Mouse (Mus musculus) MEL (cell line): ENCODE measurements around the gene Fblim1. TPM values are rescaled to one million over a fixed set of nuclear protein-coding genes. Genes with fewer than 3 reads are reported as not detected.

ENCODE experiments used
- DNase-seq: peaks from one replicate; pipeline ENCODE4 v3.0.0; 2011; ENCODE audit warnings: low read depth, low spot score
- H3K27ac ChIP-seq: 2 replicates; pipeline ENCODE4 v1.5.1; 2012; ENCODE audit warnings: low read depth, mild to moderate bottlenecking, control low read depth, low read length, moderate library complexity; ENCODE audit not compliant: control insufficient read depth
- H3K27me3 ChIP-seq, 2 experiments: fragments of 150-350 bp in 1 of 2; sonication (generic) in 1 of 2; 2 replicates each; pipeline ENCODE4 v1.6.1; 2012; ENCODE audit warnings: low read length in 2 of 2, mild to moderate bottlenecking in 2 of 2, improper control_type of control experiment in 1 of 2, moderate library complexity in 1 of 2; ENCODE audit not compliant: insufficient read depth in 2 of 2, control insufficient read depth in 1 of 2
- H3K36me3 ChIP-seq, 2 experiments: 2 replicates each; pipeline ENCODE4 v1.6.1; 2012 to 2014; ENCODE audit warnings: low read length in 2 of 2, improper control_type of control experiment in 1 of 2, inconsistent platforms in 1 of 2, mild to moderate bottlenecking in 1 of 2; ENCODE audit not compliant: insufficient read depth in 2 of 2, control insufficient read depth in 1 of 2
- H3K4me1 ChIP-seq, 2 experiments: fragments of 150-350 bp in 1 of 2; sonication (generic) in 1 of 2; 2 replicates each; pipeline ENCODE4 v1.6.1; 2012; ENCODE audit warnings: low read length in 2 of 2, improper control_type of control experiment in 1 of 2, mild to moderate bottlenecking in 1 of 2; ENCODE audit not compliant: insufficient read depth in 2 of 2, control insufficient read depth in 1 of 2
- H3K4me3 ChIP-seq, 2 experiments: fragments of 150-350 bp in 1 of 2; sonication (generic) in 1 of 2; 2 replicates each; pipeline ENCODE4 v1.5.1; 2012; ENCODE audit warnings: low read depth in 2 of 2, low read length in 2 of 2, mild to moderate bottlenecking in 2 of 2, moderate library complexity in 2 of 2, control low read depth in 1 of 2, improper control_type of control experiment in 1 of 2; ENCODE audit not compliant: control insufficient read depth in 1 of 2, insufficient read depth in 1 of 2
- H3K79me2 ChIP-seq: 2 replicates; pipeline ENCODE4 v1.6.1; 2012; ENCODE audit warnings: mild to moderate bottlenecking, low read length, moderate library complexity; ENCODE audit not compliant: control insufficient read depth, poor library complexity, insufficient read depth
- H3K9ac ChIP-seq: 2 replicates; pipeline ENCODE4 v1.6.1; 2012; ENCODE audit warnings: low read depth, mild to moderate bottlenecking, control low read depth, low read length, moderate library complexity; ENCODE audit not compliant: control insufficient read depth, poor library complexity, severe bottlenecking
- H3K9me3 ChIP-seq: fragments of 150-350 bp; sonication (generic); replicated peaks from 2 replicates; pipeline ENCODE4 v1.6.1; 2012; ENCODE audit warnings: mild to moderate bottlenecking, low read length, improper control_type of control experiment, moderate library complexity; ENCODE audit not compliant: insufficient read depth
- BHLHE40 ChIP-seq: IDR thresholded peaks from 2 replicates; pipeline ENCODE4 v1.6.1; 2012; ENCODE audit warnings: low read depth, mild to moderate bottlenecking, inconsistent platforms, low read length, improper control_type of control experiment, borderline replicate concordance
- CHD2 ChIP-seq: IDR thresholded peaks from 2 replicates; pipeline ENCODE4 v1.6.1; 2011; ENCODE audit warnings: low read length, improper control_type of control experiment
- CTCF ChIP-seq, 3 experiments: IDR thresholded peaks in 2 of 3; conservative IDR thresholded peaks in 1 of 3; 2 replicates each; pipeline ENCODE4 v1.5.1; 2011 to 2012; ENCODE audit warnings: low read length in 3 of 3, low read depth in 2 of 3, mild to moderate bottlenecking in 2 of 3, improper control_type of control experiment in 1 of 3, inconsistent platforms in 1 of 3, mixed read lengths in 1 of 3, moderate library complexity in 1 of 3; ENCODE audit not compliant: control insufficient read depth in 1 of 3, insufficient read depth in 1 of 3, poor library complexity in 1 of 3, severe bottlenecking in 1 of 3
- E2F4 ChIP-seq: IDR thresholded peaks from 2 replicates; pipeline ENCODE4 v1.6.1; 2011; ENCODE audit warnings: low read depth, low read length, improper control_type of control experiment, borderline replicate concordance
- EP300 ChIP-seq, 2 experiments: IDR thresholded peaks; 2 replicates each; pipeline ENCODE4 v1.6.1; 2011; ENCODE audit warnings: improper control_type of control experiment in 2 of 2, low read length in 2 of 2, low read depth in 1 of 2, mild to moderate bottlenecking in 1 of 2
- ETS1 ChIP-seq: IDR thresholded peaks from 2 replicates; pipeline ENCODE4 v1.6.1; 2012; ENCODE audit warnings: low read depth, mild to moderate bottlenecking, inconsistent platforms, low read length, improper control_type of control experiment, moderate library complexity
- GATA1 ChIP-seq: IDR thresholded peaks from 2 replicates; pipeline ENCODE4 v1.6.1; 2011; ENCODE audit warnings: low read depth, low read length, improper control_type of control experiment
- JUND ChIP-seq: IDR thresholded peaks from 2 replicates; pipeline ENCODE4 v1.6.1; 2011; ENCODE audit warnings: low read depth, mild to moderate bottlenecking, improper control_type of control experiment, low read length
- KAT2A ChIP-seq: conservative IDR thresholded peaks from 2 replicates; pipeline ENCODE4 v1.6.1; 2012; ENCODE audit warnings: low read depth, low read length, improper control_type of control experiment, inconsistent platforms
- MAFK ChIP-seq: IDR thresholded peaks from 2 replicates; pipeline ENCODE4 v1.6.1; 2011; ENCODE audit warnings: low read depth, mild to moderate bottlenecking, low read length, improper control_type of control experiment, borderline replicate concordance
- MAX ChIP-seq: IDR thresholded peaks from 2 replicates; pipeline ENCODE4 v1.6.1; 2011; ENCODE audit warnings: low read length, improper control_type of control experiment
- MAZ ChIP-seq: IDR thresholded peaks from 2 replicates; pipeline ENCODE4 v1.6.1; 2012; ENCODE audit warnings: low read depth, mild to moderate bottlenecking, inconsistent platforms, low read length, improper control_type of control experiment
- MXI1 ChIP-seq: IDR thresholded peaks from 2 replicates; pipeline ENCODE4 v1.6.1; 2011; ENCODE audit warnings: mild to moderate bottlenecking, low read depth, low read length, improper control_type of control experiment
- MYB ChIP-seq: IDR thresholded peaks from 2 replicates; pipeline ENCODE4 v1.6.1; 2011; ENCODE audit warnings: mild to moderate bottlenecking, low read depth, low read length, improper control_type of control experiment
- MYC ChIP-seq: IDR thresholded peaks from 2 replicates; pipeline ENCODE4 v1.6.1; 2011; ENCODE audit warnings: low read depth, mild to moderate bottlenecking, low read length, improper control_type of control experiment, moderate library complexity
- NELFE ChIP-seq: IDR thresholded peaks from 2 replicates; pipeline ENCODE4 v1.6.1; 2011; ENCODE audit warnings: low read depth, low read length, improper control_type of control experiment
- NRF1 ChIP-seq: IDR thresholded peaks from 2 replicates; pipeline ENCODE4 v1.6.1; 2014; ENCODE audit warnings: low read depth, mild to moderate bottlenecking, inconsistent platforms, low read length, improper control_type of control experiment, moderate library complexity; ENCODE audit not compliant: poor library complexity, insufficient read depth, severe bottlenecking
- POLR2A ChIP-seq, 2 experiments: IDR thresholded peaks; 2 replicates each; pipeline ENCODE4 v1.6.1; 2011 to 2012; ENCODE audit warnings: low read length in 2 of 2, mild to moderate bottlenecking in 2 of 2, control low read depth in 1 of 2, improper control_type of control experiment in 1 of 2, low read depth in 1 of 2, moderate library complexity in 1 of 2; ENCODE audit not compliant: control insufficient read depth in 1 of 2, insufficient read depth in 1 of 2, poor library complexity in 1 of 2
- POLR2AphosphoS2 ChIP-seq: IDR thresholded peaks from 2 replicates; pipeline ENCODE4 v1.6.1; 2011; ENCODE audit warnings: low read length, improper control_type of control experiment
- RCOR1 ChIP-seq: IDR thresholded peaks from 2 replicates; pipeline ENCODE4 v1.6.1; 2012; ENCODE audit warnings: low read depth, mild to moderate bottlenecking, inconsistent platforms, low read length, improper control_type of control experiment
- TAL1 ChIP-seq: IDR thresholded peaks from 2 replicates; pipeline ENCODE4 v1.6.1; 2012; ENCODE audit warnings: mild to moderate bottlenecking, inconsistent platforms, low read length, moderate library complexity, mixed read lengths
- TCF12 ChIP-seq: IDR thresholded peaks from 2 replicates; pipeline ENCODE4 v1.6.1; 2014; ENCODE audit warnings: low read depth, mild to moderate bottlenecking, inconsistent platforms, low read length, improper control_type of control experiment, moderate library complexity
- UBTF ChIP-seq: IDR thresholded peaks from 2 replicates; pipeline ENCODE4 v1.6.1; 2012; ENCODE audit warnings: low read depth, mild to moderate bottlenecking, inconsistent platforms, low read length, improper control_type of control experiment, moderate library complexity, borderline replicate concordance; ENCODE audit not compliant: insufficient read depth
- USF1 ChIP-seq: IDR thresholded peaks from 2 replicates; pipeline ENCODE4 v1.6.1; 2014; ENCODE audit warnings: low read depth, mild to moderate bottlenecking, inconsistent platforms, low read length, improper control_type of control experiment, moderate library complexity
- USF2 ChIP-seq, 2 experiments: IDR thresholded peaks; 2 replicates each; pipeline ENCODE4 v1.6.1; 2011 to 2012; ENCODE audit warnings: improper control_type of control experiment in 2 of 2, low read length in 2 of 2, borderline replicate concordance in 1 of 2, inconsistent platforms in 1 of 2, low read depth in 1 of 2, mild to moderate bottlenecking in 1 of 2; ENCODE audit not compliant: insufficient read depth in 1 of 2
- ZC3H11A ChIP-seq: IDR thresholded peaks from 2 replicates; pipeline ENCODE4 v1.6.1; 2012; ENCODE audit warnings: low read depth, mild to moderate bottlenecking, inconsistent platforms, low read length, improper control_type of control experiment
- ZKSCAN1 ChIP-seq: IDR thresholded peaks from 2 replicates; pipeline ENCODE4 v1.6.1; 2012; ENCODE audit warnings: low read depth, mild to moderate bottlenecking, inconsistent platforms, low read length, improper control_type of control experiment, moderate library complexity
- ZMIZ1 ChIP-seq: IDR thresholded peaks from 2 replicates; pipeline ENCODE4 v1.6.1; 2012; ENCODE audit warnings: low read depth, mild to moderate bottlenecking, inconsistent platforms, low read length, improper control_type of control experiment, moderate library complexity
- ZNF384 ChIP-seq: IDR thresholded peaks from 2 replicates; pipeline ENCODE4 v1.6.1; 2012; ENCODE audit warnings: low read depth, mild to moderate bottlenecking, inconsistent platforms, low read length, improper control_type of control experiment
- polyA plus RNA-seq, 2 experiments: library from polyadenylated mRNA; stranded (reverse) in 1 of 2; unstranded in 1 of 2; fragments of >175 nt in 1 of 2; fragments of >200 nt in 1 of 2; gene quantifications; 2 replicates each; pipeline versions ENCODE4 v1.2.1 to v1.2.4; 2012; ENCODE audit warnings: low replicate concordance in 2 of 2, low read depth in 1 of 2; ENCODE audit not compliant: insufficient read length in 2 of 2, insufficient read depth in 1 of 2, missing spikeins in 1 of 2
- total RNA-seq: library from RNA; depleted of rRNA; stranded (reverse); fragments of 300-350 nt; gene quantifications from 2 replicates; pipeline ENCODE4 v1.2.3, GENCODE M21; 2012

Gene Fblim1
- total and polyA plus RNA-seq, 3 experiments = not detected

DNA sequence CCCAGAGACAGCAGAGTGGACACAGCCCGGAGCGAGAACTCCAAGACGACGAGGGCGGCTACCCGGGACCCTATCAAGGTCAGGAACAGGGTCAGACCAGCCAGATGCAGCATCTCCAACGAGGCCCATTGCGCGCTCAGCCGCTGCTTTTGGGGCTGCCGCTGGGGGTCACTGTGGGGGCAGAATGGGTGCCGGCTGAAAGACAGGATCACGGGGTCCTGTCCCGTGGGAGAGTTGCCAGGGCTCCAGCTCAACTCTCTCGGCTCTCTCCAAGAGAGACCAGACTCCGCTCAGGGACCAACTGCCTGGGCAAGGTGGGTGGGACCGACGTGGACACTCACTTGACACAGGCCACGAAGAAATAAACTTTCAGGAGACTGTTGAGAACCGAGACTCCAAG is 11.4 kb upstream of the Fblim1 start (continued):
- TF ChIP-seq ZKSCAN1 = no peak
- TF ChIP-seq NELFE = no peak
- TF ChIP-seq RCOR1 = no peak
- no peak for TF ChIP-seq CHD2
- peak; percentile 9; the same call in 1 of the 2 replicates for TF ChIP-seq ZC3H11A
- no peak for TF ChIP-seq KAT2A
- peak in 2 of 3 experiments; percentile 68 to 81; a peak in 5 of 6 replicates for TF ChIP-seq CTCF (IDR thresholded peaks at IDR 0.05 in 2 of 3, conservative IDR thresholded peaks at IDR 0.05 in 1 of 3; ENCODE audit: control insufficient read depth in 1 of 3, insufficient read depth in 1 of 3, low read depth in 2 of 3, low read length in 3 of 3, poor library complexity in 1 of 3, severe bottlenecking in 1 of 3)
- TF ChIP-seq UBTF = no peak
- no peak for TF ChIP-seq EP300 (IDR thresholded peaks at IDR 0.05; ENCODE audit: low read depth in 1 of 2, low read length in 2 of 2)
- TF ChIP-seq MYC = no peak
- no peak for TF ChIP-seq BHLHE40
- TF ChIP-seq MAX = no peak
- no peak for TF ChIP-seq USF2 (IDR thresholded peaks at IDR 0.05; ENCODE audit: borderline replicate concordance in 1 of 2, insufficient read depth in 1 of 2, low read depth in 1 of 2, low read length in 2 of 2)
- TF ChIP-seq MYB = no peak
- no peak for TF ChIP-seq ETS1
- TF ChIP-seq POLR2A (IDR thresholded peaks at IDR 0.05; ENCODE audit: control insufficient read depth in 1 of 2, insufficient read depth in 1 of 2, low read depth in 1 of 2, low read length in 2 of 2, poor library complexity in 1 of 2) = no peak
- TF ChIP-seq USF1 = peak; percentile 46; the same call in 1 of the 2 replicates
- no peak for TF ChIP-seq MXI1

DNA sequence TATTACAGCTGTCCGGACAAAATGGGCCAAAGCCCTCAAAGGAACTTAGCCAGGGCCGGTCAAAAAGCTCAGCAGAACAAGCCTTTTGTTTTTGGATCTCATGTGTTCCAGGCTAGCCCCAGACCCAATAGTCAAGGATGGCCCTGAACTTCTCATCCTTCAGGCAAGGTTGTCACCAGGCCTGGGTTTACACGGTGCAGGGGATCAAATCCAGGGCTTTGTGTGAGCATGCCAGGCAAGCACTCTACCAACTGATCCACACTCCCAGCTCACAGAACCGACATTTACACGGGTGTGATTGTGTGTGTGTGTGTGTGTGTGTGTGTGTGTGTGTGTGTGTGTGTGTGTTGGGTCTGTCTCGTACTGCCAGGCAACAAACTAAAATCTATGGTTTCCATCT is 10.9 kb upstream of the Fblim1 start:
- H3K27ac ChIP-seq = no peak overlapping the region
- no peaks in the 10 kb centered on the region for H3K9me3 ChIP-seq
- DNase-seq = no peak
- H3K9ac ChIP-seq = no peak overlapping the region
- no peaks in the 10 kb centered on the region for H3K27me3 ChIP-seq
- H3K36me3 ChIP-seq = 0 out of 4 replicates have a peak, but pooled peaks cover 0 to 2% of the 10 kb centered on the region in 2 experiments
- H3K4me1 ChIP-seq = peaks cover 0 to 9% of the 10 kb centered on the region in 2 experiments; a peak in 2 of 4 replicates
- H3K4me3 ChIP-seq = no peak overlapping the region
- TF ChIP-seq MAFK (no peak), BHLHE40 (no peak), POLR2A (IDR thresholded peaks at IDR 0.05; ENCODE audit: control insufficient read depth in 1 of 2, insufficient read depth in 1 of 2, low read depth in 1 of 2, low read length in 2 of 2, poor library complexity in 1 of 2) (no peak), NELFE (no peak), POLR2AphosphoS2 (no peak), E2F4 (no peak), CTCF (IDR thresholded peaks at IDR 0.05 in 2 of 3, conservative IDR thresholded peaks at IDR 0.05 in 1 of 3; ENCODE audit: control insufficient read depth in 1 of 3, insufficient read depth in 1 of 3, low read depth in 2 of 3, low read length in 3 of 3, poor library complexity in 1 of 3, severe bottlenecking in 1 of 3) (no peak), GATA1 (no peak), MAZ (no peak), RCOR1 (no peak), ZMIZ1 (no peak), ZNF384 (no peak), TCF12 (no peak), TAL1 (no peak), NRF1 (no peak), USF1 (no peak), UBTF (no peak), ZC3H11A (no peak), CHD2 (no peak), JUND (no peak)
- H3K79me2 ChIP-seq = no peaks in the 10 kb centered on the region
